8 mouse cellular contexts compared by ENCODE assay signal in genomic region chr9:56637403-56637857, GRCm38 (mm10).
A peak's percentile ranks its signal among the peaks of the same experiment; 100 is the strongest.
DNase-seq lines count a peak whose midpoint lies in the region; ATAC-seq and TF ChIP-seq lines count a peak whose summit lies in the region.

No protein-coding gene starts in this region.

- no peak overlapping the region for H3K27ac ChIP-seq in kidney, postnatal 0 days
- H3K27ac ChIP-seq in forebrain, embryonic 11.5 days (ENCODE audit: low read depth, low read length), result no peak overlapping the region
- H3K27ac ChIP-seq in intestine, postnatal 0 days (ENCODE audit: low read depth, low read length), result no peak overlapping the region
- H3K27ac ChIP-seq in midbrain, embryonic 13.5 days, result no peak overlapping the region

- H3K4me3 ChIP-seq in kidney, postnatal 0 days (replicated peaks; ENCODE audit: low read depth, low read length), result no peak overlapping the region
- H3K4me3 ChIP-seq in forebrain, embryonic 11.5 days (ENCODE audit: low read depth, low read length), result no peak overlapping the region
- H3K4me3 ChIP-seq in intestine, postnatal 0 days (ENCODE audit: low read depth, low read length), result peak overlapping the region; percentile 9; the same call in 1 of the 2 replicates
- no peak overlapping the region for H3K4me3 ChIP-seq in midbrain, embryonic 13.5 days (replicated peaks)

- no peak for TF ChIP-seq CTCF in kidney, postnatal 0 days (IDR thresholded peaks at IDR 0.05; ENCODE audit: low read depth)
- TF ChIP-seq CTCF in intestine, postnatal 0 days (IDR thresholded peaks at IDR 0.05; ENCODE audit: low read depth), result no peak

- H3K4me1 ChIP-seq in kidney, postnatal 0 days (replicated peaks; ENCODE audit: insufficient read depth, low read length), result peaks cover 7% of the 10 kb centered on the region
- H3K4me1 ChIP-seq in forebrain, embryonic 11.5 days (replicated peaks; ENCODE audit: control insufficient read depth, insufficient read depth, low read length), result peaks cover 2% of the 10 kb centered on the region; the same call in 1 of the 2 replicates
- H3K4me1 ChIP-seq in intestine, postnatal 0 days (replicated peaks; ENCODE audit: control insufficient read depth, insufficient read depth, low read length), result no peaks in the 10 kb centered on the region
- peaks cover 39% of the 10 kb centered on the region for H3K4me1 ChIP-seq in midbrain, embryonic 13.5 days (replicated peaks)

- no peak for DNase-seq in kidney, postnatal 0 days (ENCODE audit: low spot score)
- no peak for DNase-seq in kidney, adult 18-20 months
- no peak for DNase-seq in forebrain, embryonic 11.5 days (ENCODE audit: low spot score)
- no peak for DNase-seq in urinary bladder, postnatal 25 days (ENCODE audit: low spot score)
- DNase-seq in retina, postnatal 1 day, result no peak
- no peak for DNase-seq in cerebellum, adult 8-10 months

- H3K27me3 ChIP-seq in kidney, postnatal 0 days (ENCODE audit: insufficient read depth, low read length), result peaks cover 10% of the 10 kb centered on the region; the same call in 1 of the 2 replicates
- H3K27me3 ChIP-seq in forebrain, embryonic 11.5 days (ENCODE audit: control insufficient read depth, insufficient read depth, low read length), result peaks cover 46% of the 10 kb centered on the region
- H3K27me3 ChIP-seq in intestine, postnatal 0 days (replicated peaks; ENCODE audit: control insufficient read depth, insufficient read depth, low read length), result peaks cover 51% of the 10 kb centered on the region
- peaks cover 41% of the 10 kb centered on the region for H3K27me3 ChIP-seq in midbrain, embryonic 13.5 days

- peak overlapping the region; percentile 37 for H3K4me2 ChIP-seq in kidney, postnatal 0 days (ENCODE audit: low read length)
- 0 out of 2 replicates have a peak overlapping the region, but pooled peaks have one; percentile 5 for H3K4me2 ChIP-seq in forebrain, embryonic 11.5 days (ENCODE audit: low read depth, low read length, severe bottlenecking)
- no peak overlapping the region; the same call in 1 of the 2 replicates for H3K4me2 ChIP-seq in intestine, postnatal 0 days (replicated peaks; ENCODE audit: low read depth)
- peak overlapping the region; percentile 37 for H3K4me2 ChIP-seq in midbrain, embryonic 13.5 days (replicated peaks)

- no peak for ATAC-seq in kidney, postnatal 0 days (replicated peaks; ENCODE audit: low FRiP score, low read depth)
- ATAC-seq in forebrain, embryonic 11.5 days (replicated peaks; ENCODE audit: low FRiP score), result no peak
- ATAC-seq in intestine, postnatal 0 days, result no peak
- no peak for ATAC-seq in midbrain, embryonic 13.5 days

- H3K36me3 ChIP-seq in kidney, postnatal 0 days (ENCODE audit: insufficient read depth, low read length), result no peaks in the 10 kb centered on the region
- no peaks in the 10 kb centered on the region for H3K36me3 ChIP-seq in forebrain, embryonic 11.5 days (ENCODE audit: control insufficient read depth, insufficient read depth, low read length)
- H3K36me3 ChIP-seq in intestine, postnatal 0 days (ENCODE audit: control insufficient read depth, insufficient read depth), result no peaks in the 10 kb centered on the region
- no peaks in the 10 kb centered on the region for H3K36me3 ChIP-seq in midbrain, embryonic 13.5 days

- H3K9me3 ChIP-seq in kidney, postnatal 0 days (replicated peaks; ENCODE audit: low read length), result no peaks in the 10 kb centered on the region
- H3K9me3 ChIP-seq in forebrain, embryonic 11.5 days (ENCODE audit: control insufficient read depth, low read length), result no peaks in the 10 kb centered on the region
- no peaks in the 10 kb centered on the region for H3K9me3 ChIP-seq in intestine, postnatal 0 days (ENCODE audit: control insufficient read depth)
- no peaks in the 10 kb centered on the region for H3K9me3 ChIP-seq in midbrain, embryonic 13.5 days

- 3% methylated on average over 29 of the region's 29 CpGs for WGBS in kidney, postnatal 0 days
- WGBS in forebrain, embryonic 11.5 days, result 3% methylated on average over 26 of the region's 29 CpGs
- WGBS in intestine, postnatal 0 days, result 1% methylated on average over 29 of the region's 29 CpGs
- WGBS in midbrain, embryonic 13.5 days, result 3% methylated on average over 23 of the region's 29 CpGs

- no peak overlapping the region for H3K9ac ChIP-seq in kidney, postnatal 0 days (ENCODE audit: low read depth, low read length)
- H3K9ac ChIP-seq in forebrain, embryonic 11.5 days (ENCODE audit: low read length), result no peak overlapping the region
- no peak overlapping the region for H3K9ac ChIP-seq in intestine, postnatal 0 days (ENCODE audit: low read depth, low read length)
- H3K9ac ChIP-seq in midbrain, embryonic 13.5 days (replicated peaks), result no peak overlapping the region
